Mouse (Mus musculus) limb, embryonic 14.5 days (tissue): ENCODE data around the gene Gm49510. TPM values are rescaled to one million over a fixed set of nuclear protein-coding genes. Genes with fewer than 3 reads are reported as not detected.
"Not testable (repeated sequence)": the region's sequence is repeated elsewhere in the genome, so short reads cannot be mapped to it uniquely, and the experiment has no call there.

Experiments
- ATAC-seq: fragments of 200-750 bp; cut with Nextera tagmentation; 2 replicates; pipeline ENCODE4 v1.8.0; 2017; ENCODE audit warnings: low read depth, moderate number of reproducible peaks, moderate TSS enrichment; ENCODE audit not compliant: low FRiP score
- DNase-seq: peaks from one replicate; pipeline ENCODE4 v3.0.0-alpha.2; 2015; ENCODE audit warnings: low spot score
- H3K27ac ChIP-seq: fragments of 300-500 bp; sonication (generic); replicated peaks from 2 replicates; pipeline ENCODE4 v1.5.1; 2014; ENCODE audit warnings: low read depth, mild to moderate bottlenecking, low read length, moderate library complexity, mixed read lengths
- H3K27me3 ChIP-seq: fragments of 300-500 bp; sonication (generic); 2 replicates; pipeline ENCODE4 v1.6.1; 2014; ENCODE audit warnings: low read length, mixed read lengths; ENCODE audit not compliant: control insufficient read depth, insufficient read depth
- H3K36me3 ChIP-seq: fragments of 300-500 bp; sonication (generic); 2 replicates; pipeline ENCODE4 v1.6.1; 2014; ENCODE audit warnings: mild to moderate bottlenecking, low read length, moderate library complexity, mixed read lengths; ENCODE audit not compliant: control insufficient read depth, insufficient read depth
- H3K4me1 ChIP-seq: fragments of 300-500 bp; sonication (generic); 2 replicates; pipeline ENCODE4 v1.6.1; 2014; ENCODE audit warnings: antibody characterized with exemption, low read length, mixed read lengths; ENCODE audit not compliant: control insufficient read depth, insufficient read depth
- H3K4me2 ChIP-seq: fragments of 300-500 bp; sonication (generic); replicated peaks from 2 replicates; pipeline ENCODE4 v1.6.1; 2014; ENCODE audit warnings: low read depth, mild to moderate bottlenecking, low read length, moderate library complexity; ENCODE audit not compliant: severe bottlenecking
- H3K4me3 ChIP-seq: fragments of 300-500 bp; sonication (generic); replicated peaks from 2 replicates; pipeline ENCODE4 v1.5.1; 2014; ENCODE audit warnings: low read length
- H3K9ac ChIP-seq: fragments of 300-500 bp; sonication (generic); 2 replicates; pipeline ENCODE4 v1.6.1; 2014; ENCODE audit warnings: mild to moderate bottlenecking, low read depth, low read length, moderate library complexity; ENCODE audit not compliant: severe bottlenecking
- H3K9me3 ChIP-seq: fragments of 300-500 bp; sonication (generic); 2 replicates; pipeline ENCODE4 v1.6.1; 2016; ENCODE audit warnings: low read length; ENCODE audit not compliant: control insufficient read depth
- POLR2A ChIP-seq: fragments of 200-500 bp; IDR thresholded peaks from 2 replicates; pipeline ENCODE4 v1.8.0; 2012; ENCODE audit warnings: inconsistent platforms, mild to moderate bottlenecking, moderate library complexity, borderline replicate concordance; ENCODE audit not compliant: insufficient read depth, insufficient read length; ENCODE audit errors: extremely low read depth
- WGBS: fragments of 180-500 bp; shearing (Covaris S2); extraction: QIAGEN DNeasy Blood & Tissue Kit; methylation state at CpG from one replicate; pipeline ENCODE4 v1.1.7; 2014; 5-methylcytosine and 5-hydroxymethylcytosine counted together
- polyA plus RNA-seq, 2 experiments: library from polyadenylated mRNA; depleted of rRNA in 1 of 2; stranded (reverse) in 1 of 2; unstranded in 1 of 2; fragments of >200 nt; fragmentation: Nextera tagmentation in 1 of 2; extraction: Ambion mirVana in 1 of 2; gene quantifications; 2 replicates each; pipeline versions ENCODE4 v1.2.1 to v1.2.3; 2012 to 2014

Gene Gm49510
- polyA plus RNA-seq, 2 experiments: 0.20 to 0.92 TPM

DNA sequence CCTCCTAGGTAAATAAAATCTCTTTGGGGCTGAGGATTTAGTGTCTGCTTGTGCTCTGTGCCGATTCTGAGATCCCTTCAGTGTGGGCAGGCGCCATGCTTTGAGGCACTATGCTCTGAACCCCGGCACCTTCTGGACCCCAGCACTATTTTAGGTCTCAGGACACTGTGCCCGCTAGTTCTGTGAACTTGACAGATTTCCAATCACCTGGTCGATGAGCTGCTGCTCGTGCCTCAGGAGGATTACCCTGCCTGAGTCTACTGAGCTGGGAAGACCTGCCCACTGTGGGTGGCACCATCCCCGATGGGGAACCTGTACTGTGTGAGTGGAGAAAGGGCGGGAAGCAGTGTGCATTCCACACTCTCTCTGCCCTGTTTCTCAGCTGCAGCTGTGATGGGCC is 24.5 kb upstream of the Gm49510 start:
- H3K9me3 ChIP-seq: no peaks in the 10 kb centered on the region
- 0 out of 2 replicates have a peak, but pooled peaks cover 3% of the 10 kb centered on the region for H3K36me3 ChIP-seq
- H3K9ac ChIP-seq: no peak overlapping the region
- no peak for ATAC-seq
- no peak for DNase-seq
- H3K4me2 ChIP-seq: no peak overlapping the region
- 69% methylated on average over 8 of the region's 8 CpGs for WGBS
- no peak overlapping the region for H3K27ac ChIP-seq
- peaks cover 21% of the 10 kb centered on the region for H3K4me1 ChIP-seq
- no peak for TF ChIP-seq POLR2A
- no peak overlapping the region for H3K4me3 ChIP-seq
- no peaks in the 10 kb centered on the region for H3K27me3 ChIP-seq

DNA sequence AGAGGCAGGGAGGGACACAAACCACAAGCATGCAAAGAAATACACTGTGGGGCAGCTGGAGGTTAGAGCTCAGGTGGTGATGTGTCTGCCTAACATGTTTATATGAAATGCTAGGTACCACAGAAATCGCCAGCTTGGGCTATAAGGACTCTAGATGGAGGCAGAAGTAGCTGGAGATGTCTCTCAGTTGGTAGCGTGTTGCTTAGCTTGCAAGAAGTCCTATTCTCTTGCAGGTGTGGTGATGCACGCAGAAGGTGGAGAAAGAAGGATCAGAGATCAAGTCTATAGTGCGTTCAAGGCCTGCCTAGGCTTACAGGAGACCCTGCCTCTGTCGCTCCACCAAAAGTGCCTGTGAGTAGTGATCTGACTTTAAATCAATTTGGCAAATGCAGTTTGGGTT is 23.9 kb upstream of the Gm49510 start:
- 85% methylated on average over 5 of the region's 5 CpGs for WGBS
- ATAC-seq: no peak
- H3K27me3 ChIP-seq: no peaks in the 10 kb centered on the region
- H3K27ac ChIP-seq: peak overlapping the region; percentile 99
- H3K4me2 ChIP-seq: peak overlapping the region; percentile 85; the same call in 1 of the 2 replicates
- no peaks in the 10 kb centered on the region for H3K9me3 ChIP-seq
- H3K9ac ChIP-seq: peak overlapping the region; percentile 90; the same call in 1 of the 2 replicates
- H3K36me3 ChIP-seq: peaks cover 4% of the 10 kb centered on the region; the same call in 1 of the 2 replicates
- peak overlapping the region; percentile 77; the same call in 1 of the 2 replicates for H3K4me3 ChIP-seq
- no peak for DNase-seq
- no peak for TF ChIP-seq POLR2A
- peaks cover 21% of the 10 kb centered on the region for H3K4me1 ChIP-seq

DNA sequence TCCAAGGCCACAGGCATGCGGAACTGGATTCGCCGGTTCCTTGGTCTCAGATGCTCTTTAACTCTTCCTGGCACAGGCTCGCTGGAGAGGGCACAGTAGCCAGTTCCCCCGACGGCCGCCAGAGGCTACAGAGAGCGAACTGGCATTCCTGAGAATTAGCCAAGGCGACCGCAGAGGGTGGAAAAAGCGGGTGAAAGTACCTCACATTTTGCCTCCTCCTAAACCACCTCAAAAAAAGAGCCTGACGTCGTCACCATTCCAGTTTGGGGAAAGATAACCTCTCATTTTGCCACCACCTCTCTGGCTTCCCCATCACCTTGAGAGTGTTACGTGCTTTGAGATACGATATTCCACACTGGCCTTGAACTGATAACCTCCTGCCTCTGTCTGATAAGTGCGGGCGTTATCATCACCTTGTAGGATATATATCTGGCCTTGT is 23.2 kb upstream of the Gm49510 start:
- H3K27ac ChIP-seq: peak overlapping the region; percentile 99
- peak overlapping the region; percentile 85 for H3K4me2 ChIP-seq
- peaks cover 10% of the 10 kb centered on the region; the same call in 1 of the 2 replicates for H3K36me3 ChIP-seq
- no peaks in the 10 kb centered on the region for H3K9me3 ChIP-seq
- 3% methylated on average over 17 of the region's 17 CpGs for WGBS
- peak overlapping the region; percentile 90 for H3K9ac ChIP-seq
- peak overlapping the region; percentile 77 for H3K4me3 ChIP-seq
- peak; percentile 92 for DNase-seq
- 0 out of 2 replicates have a peak, but pooled peaks have one; percentile 11 for TF ChIP-seq POLR2A
- no peaks in the 10 kb centered on the region for H3K27me3 ChIP-seq
- peak; percentile 31 for ATAC-seq
- peaks cover 21% of the 10 kb centered on the region for H3K4me1 ChIP-seq

DNA sequence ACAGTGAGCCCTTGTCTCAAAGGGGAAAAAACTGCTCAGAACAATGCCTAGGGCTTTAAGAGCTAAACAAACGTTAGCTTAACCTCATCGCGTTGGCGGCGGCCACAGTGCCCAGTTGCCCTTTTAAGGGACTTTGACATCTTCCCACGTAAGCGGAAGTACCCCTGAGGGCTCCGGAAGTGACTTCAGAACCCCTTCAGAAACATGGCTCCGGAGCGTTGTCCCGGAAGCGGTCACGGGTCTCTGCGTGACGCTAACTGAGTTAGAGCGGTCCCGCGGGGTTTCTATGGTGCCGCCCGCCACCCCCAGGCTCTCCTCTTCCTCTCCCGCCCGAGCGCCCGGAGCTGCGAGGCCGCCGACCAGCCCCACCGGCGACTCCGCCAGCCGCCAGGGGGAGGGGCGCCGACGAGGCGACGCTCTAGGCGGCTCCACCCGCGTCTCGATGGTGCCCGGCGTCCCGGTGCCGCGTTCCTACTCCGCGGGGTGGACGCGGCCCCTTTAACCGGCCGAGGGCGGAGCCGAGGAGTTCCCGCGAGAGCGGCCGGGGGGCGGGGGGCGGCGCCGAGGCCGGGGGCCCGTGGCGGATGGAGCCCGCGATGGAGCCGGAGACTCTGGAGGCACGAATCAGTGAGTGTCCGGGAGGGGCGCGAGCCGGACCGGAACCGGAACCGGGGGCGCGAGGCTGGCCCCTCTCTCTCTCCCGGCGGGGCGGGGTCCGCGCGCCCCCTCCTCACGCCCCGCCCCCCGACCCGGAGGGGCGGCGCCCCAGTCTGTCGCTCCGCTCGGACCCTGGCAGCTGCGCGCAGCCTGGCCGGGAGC is 22.3 kb upstream of the Gm49510 start, which contains the start of gene Gga1:
TSS of gene Gga1 (plus strand) at position 200 of the 819 bp plus-strand sequence.
- TF ChIP-seq POLR2A: peak; percentile 47; the same call in 1 of the 2 replicates
- Histone ChIP-seq H3K4me2 (peak within 1 kb of the TSS; percentile 85), H3K36me3 (peaks cover 19% of the 10 kb centered on the region), H3K27ac (peak within 1 kb of the TSS; percentile 99), H3K27me3 (no peaks in the 10 kb centered on the region), H3K4me1 (peaks cover 21% of the 10 kb centered on the region), H3K9ac (peak within 1 kb of the TSS; percentile 90), H3K4me3 (peak within 1 kb of the TSS; percentile 77), H3K9me3 (no peaks in the 10 kb centered on the region)
- WGBS: 1% methylated on average over 55 of the region's 95 CpGs
- ATAC-seq (peak; percentile 89), DNase-seq (peak; percentile 97)

DNA sequence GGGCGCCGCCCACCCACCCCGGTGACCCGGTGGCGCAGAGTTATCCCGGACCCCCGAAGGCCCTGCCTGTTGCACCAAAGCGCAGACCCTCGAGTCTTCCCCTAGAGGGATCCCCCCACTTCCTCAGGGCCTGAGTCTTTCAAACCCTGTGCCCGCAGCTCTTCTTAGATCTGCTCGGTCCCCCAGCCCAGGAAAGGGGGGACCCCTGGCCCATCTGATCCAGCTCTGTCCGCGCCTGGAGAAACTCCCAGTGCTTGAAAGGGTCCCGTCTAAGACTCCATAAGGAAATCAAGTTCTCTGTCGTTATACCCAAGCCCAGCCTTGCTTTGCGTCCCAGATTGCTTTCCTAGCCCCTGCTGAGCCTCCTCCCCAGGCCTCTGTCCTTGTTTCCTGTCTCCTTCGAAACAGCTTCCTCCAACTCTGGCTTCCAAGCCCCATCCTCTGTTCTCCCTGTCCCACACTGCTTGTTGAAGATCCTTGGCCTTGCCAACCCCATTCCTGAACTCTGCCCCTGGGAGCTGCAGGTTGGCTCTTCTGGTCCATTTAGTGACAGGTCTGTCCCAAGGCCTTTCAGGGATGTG is 21.6 kb upstream of the Gm49510 start:
- Histone ChIP-seq H3K9me3 (no peaks in the 10 kb centered on the region), H3K27me3 (no peaks in the 10 kb centered on the region), H3K4me1 (peaks cover 21% of the 10 kb centered on the region), H3K4me3 (peak overlapping the region; percentile 77), H3K4me2 (peak overlapping the region; percentile 85), H3K36me3 (peaks cover 26% of the 10 kb centered on the region), H3K9ac (peak overlapping the region; percentile 90), H3K27ac (peak overlapping the region; percentile 99)
- TF ChIP-seq POLR2A: no peak
- no peak for DNase-seq
- 0% methylated on average over 13 of the region's 17 CpGs for WGBS
- ATAC-seq: no peak

DNA sequence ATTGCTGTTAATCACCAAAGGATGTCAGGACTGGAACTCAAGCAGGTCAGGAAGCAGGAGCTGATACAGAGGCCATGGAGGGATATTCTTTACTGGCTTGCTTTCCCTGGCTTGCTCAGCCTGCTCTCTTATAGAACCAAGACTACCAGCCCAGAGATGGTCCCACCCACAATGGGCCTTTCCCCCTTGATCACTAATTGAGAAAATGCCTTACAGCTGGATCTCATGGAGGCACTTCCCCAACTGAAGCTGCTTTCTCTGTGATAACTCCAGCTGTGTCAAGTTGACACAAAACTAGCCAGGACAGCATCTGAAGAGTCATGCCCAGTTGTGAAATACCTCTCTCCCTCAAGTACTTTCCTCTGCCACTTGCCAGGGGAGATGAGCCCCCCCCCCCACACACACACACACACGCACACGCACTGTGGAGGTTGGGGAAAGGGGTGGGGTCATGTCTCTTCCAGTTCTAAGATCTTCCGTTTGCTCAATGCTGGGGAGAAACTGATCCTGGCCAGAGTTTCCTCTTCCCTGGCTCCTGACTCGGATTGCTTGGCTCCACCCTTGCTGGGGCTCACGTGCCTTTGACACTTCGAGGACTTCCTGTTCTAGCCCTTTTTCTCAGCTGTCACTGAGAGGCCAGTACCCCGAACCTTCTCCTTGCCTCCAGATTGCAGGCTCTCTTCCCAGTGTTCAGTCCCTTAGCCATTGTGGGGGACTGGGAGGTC is 20.5 kb upstream of the Gm49510 start:
- not testable (repeated sequence) for H3K4me3 ChIP-seq, H3K9me3 ChIP-seq, DNase-seq, H3K9ac ChIP-seq, ATAC-seq, H3K27me3 ChIP-seq
- peaks cover 21% of the 10 kb centered on the region for H3K4me1 ChIP-seq
- H3K4me2 ChIP-seq: peak overlapping the region; percentile 85; the same call in 1 of the 2 replicates
- peak overlapping the region; percentile 55; the same call in 1 of the 2 replicates for H3K27ac ChIP-seq
- H3K36me3 ChIP-seq: peaks cover 36% of the 10 kb centered on the region
- 32% methylated on average over 7 of the region's 7 CpGs for WGBS
